Mouse (Mus musculus) CH12.LX (cell line): ENCODE measurements around the gene C1qtnf5.

Source experiments
- CTCF ChIP-seq, 2 experiments: IDR thresholded peaks in 1 of 2; conservative IDR thresholded peaks in 1 of 2; 2 replicates each; pipeline ENCODE4 v1.5.1; 2011 to 2012; ENCODE audit warnings: low read depth in 2 of 2, low read length in 2 of 2, improper control_type of control experiment in 1 of 2, inconsistent platforms in 1 of 2, mild to moderate bottlenecking in 1 of 2, moderate library complexity in 1 of 2
- ETS1 ChIP-seq: conservative IDR thresholded peaks from 2 replicates; pipeline ENCODE4 v1.6.1; 2012; ENCODE audit warnings: low read depth, mild to moderate bottlenecking, inconsistent platforms, low read length, improper control_type of control experiment, moderate library complexity
- GABPA ChIP-seq: IDR thresholded peaks from 2 replicates; pipeline ENCODE4 v1.6.1; 2012; ENCODE audit warnings: low read depth, low read length, improper control_type of control experiment, inconsistent platforms; ENCODE audit not compliant: insufficient replicate concordance
- MAFK ChIP-seq: IDR thresholded peaks from 2 replicates; pipeline ENCODE4 v1.6.1; 2011; ENCODE audit warnings: low read length, improper control_type of control experiment; ENCODE audit not compliant: insufficient replicate concordance
- NRF1 ChIP-seq: IDR thresholded peaks from 2 replicates; pipeline ENCODE4 v1.6.1; 2014; ENCODE audit warnings: low read depth, mild to moderate bottlenecking, inconsistent platforms, low read length, improper control_type of control experiment, moderate library complexity
- POLR2A ChIP-seq: IDR thresholded peaks from 2 replicates; pipeline ENCODE4 v1.6.1; 2011; ENCODE audit warnings: low read depth, mild to moderate bottlenecking, improper control_type of control experiment, low read length
- POLR2AphosphoS2 ChIP-seq: IDR thresholded peaks from 2 replicates; pipeline ENCODE4 v1.6.1; 2011; ENCODE audit warnings: low read depth, low read length, improper control_type of control experiment
- USF1 ChIP-seq: IDR thresholded peaks from 2 replicates; pipeline ENCODE4 v1.6.1; 2014; ENCODE audit warnings: low read depth, mild to moderate bottlenecking, inconsistent platforms, low read length, improper control_type of control experiment

- TF ChIP-seq CTCF (conservative IDR thresholded peaks at IDR 0.05 in 1 of 2, IDR thresholded peaks at IDR 0.05 in 1 of 2; ENCODE audit: low read depth in 2 of 2, low read length in 2 of 2) (no peak), USF1 (no peak), NRF1 (no peak), GABPA (no peak), POLR2A (no peak), POLR2AphosphoS2 (no peak), MAFK (no peak), ETS1 (no peak)
These were observed 1.4 kb downstream of the C1qtnf5 start for GRCm38 (mm10) chr9:44108269-44109055.
